Mouse (Mus musculus) bone marrow, adult 2 months (tissue): Measurements from ENCODE around the gene Grin2b. TPM values are rescaled to one million over a fixed set of nuclear protein-coding genes. Genes with fewer than 3 reads are reported as not detected.

Source experiments
- H3K27ac ChIP-seq: fragments of 200-500 bp; 2 replicates; pipeline ENCODE4 v1.5.1; 2012; ENCODE audit warnings: low read depth, mild to moderate bottlenecking, control low read depth, inconsistent platforms, low read length; ENCODE audit not compliant: control insufficient read depth, poor library complexity, insufficient read depth
- H3K4me1 ChIP-seq: fragments of 200-500 bp; 2 replicates; pipeline ENCODE4 v1.6.1; 2011; ENCODE audit warnings: low read length; ENCODE audit not compliant: control insufficient read depth, insufficient read depth
- H3K4me3 ChIP-seq: fragments of 200-500 bp; replicated peaks from 2 replicates; pipeline ENCODE3; 2011; ENCODE audit warnings: mild to moderate bottlenecking, low read depth, low read length, control low read depth; ENCODE audit not compliant: control insufficient read depth
- CTCF ChIP-seq: fragments of 200-500 bp; IDR thresholded peaks from 2 replicates; pipeline ENCODE4 v1.5.1; 2011; ENCODE audit warnings: low read length, control low read depth; ENCODE audit not compliant: control insufficient read depth, insufficient read depth
- POLR2A ChIP-seq: fragments of 200-500 bp; IDR thresholded peaks from 2 replicates; pipeline ENCODE4 v1.6.1; 2011; ENCODE audit warnings: low read depth, mild to moderate bottlenecking, control low read depth, low read length, borderline replicate concordance; ENCODE audit not compliant: control insufficient read depth
- WGBS: fragments of 180-500 bp; shearing (Covaris S2); methylation state at CpG from one replicate; pipeline ENCODE4 v1.1.7; 2018; 5-methylcytosine and 5-hydroxymethylcytosine counted together
- polyA plus RNA-seq: library from polyadenylated mRNA; stranded (reverse); fragments of >200 nt; gene quantifications from 2 replicates; pipeline ENCODE4 v1.2.4, GENCODE M21; 2011; ENCODE audit warnings: low replicate concordance; ENCODE audit not compliant: missing spikeins, insufficient read depth, insufficient read length

The Grin2b gene
- polyA plus RNA-seq, 1 experiment: 0.10 TPM

DNA sequence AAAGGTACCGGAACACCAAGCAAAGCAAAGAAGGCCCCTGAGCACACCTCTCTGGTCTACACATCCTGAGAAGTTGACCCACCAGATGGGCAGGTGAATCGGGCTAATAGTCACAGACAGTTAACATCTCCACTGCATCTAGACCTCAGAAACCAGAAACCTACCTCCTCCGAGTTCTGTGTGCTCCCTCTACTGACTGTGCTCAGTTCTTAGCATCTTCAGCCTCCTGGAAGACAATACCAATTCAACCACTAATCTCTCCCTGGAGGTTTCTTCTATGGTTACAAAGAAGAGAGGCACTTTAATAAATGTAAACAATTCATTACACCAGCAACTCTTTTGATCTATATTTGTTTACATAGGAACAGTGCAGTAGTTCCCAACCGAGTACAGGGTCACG is 6.0 kb downstream of the Grin2b start:
- H3K4me3 ChIP-seq: no peak overlapping the region
- TF ChIP-seq POLR2A (no peak), CTCF (no peak)
- no peaks in the 10 kb centered on the region for H3K4me1 ChIP-seq
- whole genome bisulfite sequencing: 71% methylated on average over 5 of the region's 5 CpGs
- no peak overlapping the region for H3K27ac ChIP-seq

DNA sequence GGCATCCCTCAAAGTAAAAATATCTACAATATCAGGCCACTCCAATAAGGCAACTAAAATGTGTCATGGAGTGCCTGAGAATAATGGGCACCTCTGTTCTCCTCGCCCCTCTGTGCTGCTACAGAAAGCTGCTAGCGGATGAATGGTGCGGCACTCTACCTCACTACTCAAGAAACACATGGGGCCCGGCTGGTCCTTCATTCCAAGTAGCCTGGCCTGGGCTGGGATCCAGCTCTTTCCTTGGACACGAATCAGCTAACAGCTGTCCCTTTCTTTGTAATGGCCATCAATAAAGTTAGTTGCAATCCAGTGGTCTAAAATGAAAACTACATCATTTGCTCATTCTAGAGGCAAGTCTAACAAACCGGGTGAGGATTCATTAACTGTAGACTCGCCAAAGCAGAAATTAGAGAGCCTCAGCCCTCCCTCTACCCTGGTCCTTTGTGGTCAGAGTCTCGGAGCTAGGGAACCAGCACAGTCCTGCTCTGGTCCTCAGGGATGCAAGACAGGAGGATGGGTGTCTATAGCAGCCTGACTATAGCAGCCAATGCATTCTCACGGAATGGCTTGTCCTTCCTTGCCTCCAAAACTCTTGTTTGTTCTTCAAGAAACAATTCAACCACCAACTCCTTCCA is 7.8 kb downstream of the Grin2b start:
- Histone ChIP-seq H3K27ac (no peak overlapping the region), H3K4me1 (no peaks in the 10 kb centered on the region), H3K4me3 (no peak overlapping the region)
- TF ChIP-seq POLR2A: no peak
- no peak for TF ChIP-seq CTCF
- 74% methylated on average over 9 of the region's 9 CpGs for WGBS

DNA sequence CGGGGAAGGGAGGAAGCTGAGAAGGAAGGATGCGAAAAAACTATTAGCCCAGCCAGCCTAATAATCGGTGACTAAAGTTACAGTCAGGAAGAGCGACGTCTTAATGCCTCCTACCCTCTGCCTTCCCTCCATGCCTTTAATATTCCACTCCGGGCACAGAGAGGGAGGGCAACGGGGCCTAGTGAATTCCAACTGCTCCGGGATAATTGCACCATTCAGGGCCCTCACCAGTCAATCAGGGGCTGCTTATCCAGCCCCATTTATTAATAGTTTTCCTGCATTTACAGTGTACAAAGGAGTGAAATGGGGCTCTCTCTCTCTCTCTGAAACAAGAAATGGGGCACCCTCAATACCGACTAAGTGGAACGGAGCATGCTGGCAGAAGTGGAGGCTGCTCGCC is 11.2 kb downstream of the Grin2b start:
- TF ChIP-seq CTCF (no peak), POLR2A (no peak)

DNA sequence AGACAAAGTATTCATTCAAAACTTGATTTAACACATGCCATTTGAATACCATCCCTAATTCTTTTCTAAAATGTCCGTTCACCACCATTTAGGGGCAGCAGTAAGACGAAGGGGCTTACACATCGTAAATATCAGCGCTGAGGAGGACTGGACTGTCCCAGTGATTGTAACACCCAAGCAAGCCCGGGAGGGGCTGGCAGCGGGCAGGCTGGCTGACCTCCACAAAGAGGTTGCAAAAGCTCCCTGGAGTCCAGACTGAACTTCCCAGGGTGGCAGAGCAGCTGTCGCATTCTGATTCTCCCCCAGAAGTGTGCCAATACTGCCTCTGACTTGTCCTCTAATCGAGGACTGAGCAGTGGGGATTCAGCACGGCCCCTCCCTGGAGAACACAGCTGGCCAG is 19.9 kb downstream of the Grin2b start:
- 63% methylated on average over 9 of the region's 9 CpGs for WGBS
- no peak overlapping the region for H3K4me3 ChIP-seq
- no peaks in the 10 kb centered on the region for H3K4me1 ChIP-seq
- no peak overlapping the region for H3K27ac ChIP-seq
- TF ChIP-seq POLR2A (no peak), CTCF (no peak)

More for the DNA sequence above, 11.2 kb downstream of the Grin2b start:
- WGBS: 76% methylated on average over 11 of the region's 11 CpGs
- Histone ChIP-seq H3K27ac (no peak overlapping the region), H3K4me3 (no peak overlapping the region), H3K4me1 (no peaks in the 10 kb centered on the region)

DNA sequence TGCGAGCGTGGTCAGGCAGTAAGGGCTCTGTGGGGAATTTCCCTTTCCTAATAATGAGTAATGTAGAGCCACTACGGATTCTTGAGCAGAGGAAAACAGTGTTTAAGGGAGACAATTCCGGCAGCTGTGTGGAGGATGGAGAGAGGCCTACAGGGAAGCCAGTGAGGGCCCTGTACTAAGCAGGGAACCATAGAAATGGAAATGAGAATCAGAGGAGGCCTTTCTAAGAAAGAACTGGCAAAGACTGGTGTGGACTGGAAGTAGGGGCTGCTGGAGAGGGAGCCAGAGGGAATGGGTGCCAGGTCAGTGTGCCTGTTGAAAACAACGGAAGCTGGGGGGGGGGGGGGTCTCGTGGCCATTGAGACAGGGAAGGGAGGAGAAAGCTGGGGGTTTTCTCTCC is 23.2 kb downstream of the Grin2b start:
- Histone ChIP-seq H3K4me3 (no peak overlapping the region), H3K27ac (no peak overlapping the region), H3K4me1 (no peaks in the 10 kb centered on the region)
- 57% methylated on average over 6 of the region's 6 CpGs for WGBS
- no peak for TF ChIP-seq POLR2A
- no peak for TF ChIP-seq CTCF

DNA sequence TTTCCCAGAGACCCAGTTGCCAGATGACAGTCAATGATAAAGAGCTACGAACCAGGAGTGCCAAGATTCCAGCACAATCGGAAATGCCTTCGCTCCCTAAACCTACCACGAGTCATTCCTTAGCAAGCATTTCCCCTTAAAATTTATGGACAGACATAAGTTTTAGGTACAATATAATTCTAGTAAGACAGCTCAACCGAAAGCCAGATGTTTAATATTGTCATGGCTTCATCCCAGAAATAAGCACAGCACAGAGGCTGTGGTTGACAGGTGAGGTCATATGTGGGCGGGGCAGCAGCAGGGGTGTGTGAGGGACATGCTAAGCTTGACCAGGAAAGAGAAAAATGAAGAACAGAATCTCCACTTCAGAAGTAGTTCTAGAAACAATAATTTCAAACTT is 33.3 kb downstream of the Grin2b start:
- Histone ChIP-seq H3K27ac (no peak overlapping the region), H3K4me1 (no peaks in the 10 kb centered on the region), H3K4me3 (no peak overlapping the region)
- WGBS: 74% methylated on average over 6 of the region's 6 CpGs
- no peak for TF ChIP-seq POLR2A
- TF ChIP-seq CTCF: no peak

DNA sequence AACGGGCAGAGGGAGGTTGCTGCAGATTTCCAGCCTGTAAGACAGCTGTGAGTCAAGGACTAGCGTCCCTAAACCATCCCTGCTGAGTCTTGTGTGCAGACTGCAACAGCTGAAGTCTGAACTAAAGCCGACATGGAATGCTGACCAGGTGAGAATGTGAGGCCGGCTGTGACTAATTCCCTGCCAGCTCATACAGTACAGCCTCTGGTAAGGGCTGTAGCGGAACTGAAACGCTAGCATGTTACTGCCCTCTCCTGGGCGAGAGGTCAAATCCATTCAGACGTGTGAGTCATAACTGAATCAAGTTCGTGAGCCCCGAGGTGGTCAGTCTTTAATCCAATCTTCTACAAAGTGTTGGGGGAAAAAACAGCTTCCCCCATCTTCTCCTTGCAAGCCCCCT is 42.9 kb downstream of the Grin2b start:
- no peak overlapping the region for H3K4me3 ChIP-seq
- no peaks in the 10 kb centered on the region for H3K4me1 ChIP-seq
- TF ChIP-seq CTCF (no peak), POLR2A (no peak)
- WGBS: 27% methylated on average over 10 of the region's 10 CpGs
- no peak overlapping the region for H3K27ac ChIP-seq

DNA sequence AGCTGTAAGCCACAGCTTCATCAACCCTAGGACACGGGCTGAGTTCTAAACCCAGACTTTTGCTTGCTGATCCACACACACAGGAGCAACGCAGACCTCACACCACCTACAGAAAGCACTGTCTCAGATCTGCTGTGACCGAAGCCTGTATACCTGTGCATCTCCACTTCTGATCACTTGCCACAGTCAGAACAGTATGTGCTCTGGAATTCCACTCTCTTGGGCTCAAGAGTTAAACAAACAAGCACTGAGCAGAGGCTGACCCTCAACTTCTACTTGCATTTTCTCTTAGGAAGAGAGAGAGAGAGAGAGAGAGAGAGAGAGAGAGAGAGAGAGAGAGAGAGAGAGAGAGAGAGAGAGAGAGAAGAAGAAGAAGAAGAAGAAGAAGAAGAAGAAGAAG is 50.7 kb downstream of the Grin2b start:
- H3K4me3 ChIP-seq: no peak overlapping the region
- no peak overlapping the region for H3K27ac ChIP-seq
- H3K4me1 ChIP-seq: no peaks in the 10 kb centered on the region
- WGBS: 80% methylated on average over 3 of the region's 3 CpGs
- TF ChIP-seq POLR2A (no peak), CTCF (no peak)

DNA sequence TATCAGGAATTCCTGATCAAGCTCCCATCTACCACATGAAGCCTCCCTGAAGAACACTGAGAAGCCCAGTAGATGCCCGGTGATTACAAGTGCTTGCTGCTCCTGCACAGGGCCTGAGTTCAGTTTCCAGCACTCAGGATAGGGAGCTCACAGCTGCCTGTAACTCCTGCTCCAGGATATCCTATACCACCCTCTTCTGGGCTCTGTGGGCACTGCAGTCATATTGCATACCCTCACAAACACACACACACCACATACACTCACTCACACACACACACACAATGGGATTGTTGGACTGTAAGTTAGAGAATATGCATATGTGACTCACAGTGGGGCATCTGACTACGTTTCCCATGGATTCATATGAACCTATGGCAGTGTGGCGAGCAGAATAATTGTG is 55.9 kb downstream of the Grin2b start:
- Histone ChIP-seq H3K27ac (no peak overlapping the region), H3K4me1 (no peaks in the 10 kb centered on the region), H3K4me3 (no peak overlapping the region)
- TF ChIP-seq CTCF: no peak
- TF ChIP-seq POLR2A: no peak
- 80% methylated on average over 3 of the region's 3 CpGs for WGBS
